Mouse (Mus musculus): Measurements from ENCODE around the gene Rasgef1b. TPM values are rescaled to one million over a fixed set of nuclear protein-coding genes. Genes with fewer than 3 reads are reported as not detected.

Rasgef1b gene
- total RNA-seq, 2 experiments from 2014 or later = 9.3 to 13.7 TPM

GRCm38 (mm10) chr5:99291084-99291830, 437.6 kb downstream of the Rasgef1b start:
- DNase-seq = no peak

GRCm38 (mm10) chr5:99288262-99288661, 440.6 kb downstream of the Rasgef1b start:
- DNase-seq = no peak

- no peak for DNase-seq
These were observed 441.1 kb downstream of the Rasgef1b start for GRCm38 (mm10) chr5:99287647-99288185.

- no peak for DNase-seq
These were observed 442.3 kb downstream of the Rasgef1b start for GRCm38 (mm10) chr5:99286575-99286974.

- no peak for DNase-seq
These were observed 442.8 kb downstream of the Rasgef1b start for GRCm38 (mm10) chr5:99286024-99286423.

- peak; percentile 44 for DNase-seq
These were observed 444.5 kb downstream of the Rasgef1b start for GRCm38 (mm10) chr5:99284369-99284768.

GRCm38 (mm10) chr5:99283636-99284035, 445.2 kb downstream of the Rasgef1b start:
- DNase-seq = peak; percentile 21

GRCm38 (mm10) chr5:99280536-99280935, 448.3 kb downstream of the Rasgef1b start:
- no peak for DNase-seq

GRCm38 (mm10) chr5:99279016-99279757, 449.7 kb downstream of the Rasgef1b start:
- DNase-seq = peak; percentile 25

- DNase-seq = no peak
These were observed 450.5 kb downstream of the Rasgef1b start for GRCm38 (mm10) chr5:99278364-99278763.

GRCm38 (mm10) chr5:99277536-99277935, 451.3 kb downstream of the Rasgef1b start:
- DNase-seq = no peak

GRCm38 (mm10) chr5:99274119-99274563, 454.7 kb downstream of the Rasgef1b start:
- DNase-seq = no peak

- DNase-seq = peak; percentile 30
These were observed 457.3 kb downstream of the Rasgef1b start for GRCm38 (mm10) chr5:99271531-99271930.

GRCm38 (mm10) chr5:99269131-99269530, 459.7 kb downstream of the Rasgef1b start:
- DNase-seq = no peak

- no peak for DNase-seq
These were observed 461.5 kb downstream of the Rasgef1b start for GRCm38 (mm10) chr5:99267338-99267737.

- DNase-seq = no peak
These were observed 462.6 kb downstream of the Rasgef1b start for GRCm38 (mm10) chr5:99266301-99266700.

GRCm38 (mm10) chr5:99262197-99262920, 466.5 kb downstream of the Rasgef1b start:
- no peak for DNase-seq

GRCm38 (mm10) chr5:99261121-99261724, 467.6 kb downstream of the Rasgef1b start:
- no peak for DNase-seq

- DNase-seq = peak; percentile 38
These were observed 470.8 kb downstream of the Rasgef1b start for GRCm38 (mm10) chr5:99258003-99258500.

GRCm38 (mm10) chr5:99252203-99253135, 476.4 kb downstream of the Rasgef1b start:
- DNase-seq = peak; percentile 99

Measured in adrenal gland, postnatal 10 days (tissue).